Mouse (Mus musculus): ENCODE measurements around the gene Uba52. TPM values are rescaled to one million over a fixed set of nuclear protein-coding genes. Genes with fewer than 3 reads are reported as not detected.

The Uba52 gene
- total and polyA plus RNA-seq, 2 experiments from 2014 or later: 510 to 717 TPM

- H3K36me3 ChIP-seq (ENCODE audit: insufficient read depth, low read length): peaks cover 12% of the 10 kb centered on the region
- peak overlapping the region; percentile 64 for H3K4me2 ChIP-seq (ENCODE audit: low read depth, low read length)
- H3K4me1 ChIP-seq (ENCODE audit: insufficient read depth, low read length): peaks cover 12% of the 10 kb centered on the region; the same call in 1 of the 2 replicates
- peak overlapping the region; percentile 89 for H3K4me3 ChIP-seq (ENCODE audit: low read length)
- H3K9me3 ChIP-seq (ENCODE audit: low read length): no peaks in the 10 kb centered on the region
- H3K27me3 ChIP-seq (ENCODE audit: insufficient read depth, low read length): no peaks in the 10 kb centered on the region
- H3K27ac ChIP-seq: peak overlapping the region; percentile 93
- ATAC-seq (no peak), DNase-seq (ENCODE audit: low spot score) (no peak)
- no peak for TF ChIP-seq CTCF (IDR thresholded peaks at IDR 0.05; ENCODE audit: low read depth)
- under 1% methylated on average over 8 of the region's 8 CpGs for WGBS
- peak overlapping the region; percentile 98 for H3K9ac ChIP-seq (replicated peaks; ENCODE audit: low read length)
Observed at GRCm38 (mm10) chr8:70527111-70527511, 16.5 kb upstream of the Uba52 start.

GRCm38 (mm10) chr8:70522592-70523403 is 12.2 kb upstream of the Uba52 start:
- peak; percentile 88 for ATAC-seq
- Histone ChIP-seq H3K27me3 (ENCODE audit: insufficient read depth, low read length) (no peaks in the 10 kb centered on the region), H3K36me3 (ENCODE audit: insufficient read depth, low read length) (peaks cover 6% of the 10 kb centered on the region; the same call in 1 of the 2 replicates), H3K4me1 (ENCODE audit: insufficient read depth, low read length) (0 out of 2 replicates have a peak, but pooled peaks cover 9% of the 10 kb centered on the region), H3K9me3 (ENCODE audit: low read length) (no peaks in the 10 kb centered on the region), H3K4me2 (ENCODE audit: low read depth, low read length) (peak overlapping the region; percentile 92), H3K27ac (peak overlapping the region; percentile 90), H3K9ac (replicated peaks; ENCODE audit: low read length) (peak overlapping the region; percentile 65), H3K4me3 (ENCODE audit: low read length) (peak overlapping the region; percentile 89)
- peak; percentile 75 for TF ChIP-seq CTCF (IDR thresholded peaks at IDR 0.05; ENCODE audit: low read depth)
- under 1% methylated on average over 50 of the region's 51 CpGs for WGBS
- peak; percentile 99 for DNase-seq (ENCODE audit: low spot score)

DNA sequence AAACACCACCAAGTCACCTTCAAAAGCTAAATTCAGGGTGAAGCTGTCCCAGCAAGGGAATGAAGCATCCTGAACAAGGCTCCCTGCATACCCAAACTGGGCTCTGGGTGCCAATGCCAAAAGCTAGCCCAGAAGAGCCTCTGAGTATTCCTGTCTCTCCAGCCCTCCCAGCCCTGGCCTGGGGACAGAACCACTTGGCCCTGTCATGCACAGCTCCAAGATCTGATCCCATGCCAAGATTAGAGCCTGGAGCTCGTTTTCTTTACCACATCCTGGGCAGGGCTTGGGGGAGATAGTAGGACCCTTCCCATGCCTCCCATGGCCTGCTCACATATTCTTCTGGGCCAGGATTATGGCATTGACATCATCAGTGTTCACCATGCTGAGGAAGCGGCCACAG is 9.0 kb upstream of the Uba52 start:
- Histone ChIP-seq H3K27ac (no peak overlapping the region), H3K4me3 (ENCODE audit: low read length) (no peak overlapping the region), H3K36me3 (ENCODE audit: insufficient read depth, low read length) (peaks cover 10% of the 10 kb centered on the region; the same call in 1 of the 2 replicates), H3K4me2 (ENCODE audit: low read depth, low read length) (no peak overlapping the region), H3K27me3 (ENCODE audit: insufficient read depth, low read length) (no peaks in the 10 kb centered on the region), H3K9ac (replicated peaks; ENCODE audit: low read length) (no peak overlapping the region), H3K4me1 (ENCODE audit: insufficient read depth, low read length) (0 out of 2 replicates have a peak, but pooled peaks cover 9% of the 10 kb centered on the region), H3K9me3 (ENCODE audit: low read length) (no peaks in the 10 kb centered on the region)
- no peak for DNase-seq (ENCODE audit: low spot score)
- no peak for TF ChIP-seq CTCF (IDR thresholded peaks at IDR 0.05; ENCODE audit: low read depth)
- WGBS: 60% methylated on average over 2 of the region's 2 CpGs
- no peak for ATAC-seq

GRCm38 (mm10) chr8:70519043-70519442 is 8.4 kb upstream of the Uba52 start:
- WGBS: 90% methylated on average over 6 of the region's 6 CpGs

GRCm38 (mm10) chr8:70517940-70518643 is 7.5 kb upstream of the Uba52 start:
- H3K27me3 ChIP-seq (ENCODE audit: insufficient read depth, low read length): no peaks in the 10 kb centered on the region
- no peak overlapping the region for H3K4me2 ChIP-seq (ENCODE audit: low read depth, low read length)
- ATAC-seq: no peak
- H3K27ac ChIP-seq: no peak overlapping the region
- WGBS: 82% methylated on average over 10 of the region's 10 CpGs
- H3K9ac ChIP-seq (replicated peaks; ENCODE audit: low read length): no peak overlapping the region
- H3K9me3 ChIP-seq (ENCODE audit: low read length): no peaks in the 10 kb centered on the region
- no peak overlapping the region for H3K4me3 ChIP-seq (ENCODE audit: low read length)
- H3K4me1 ChIP-seq (ENCODE audit: insufficient read depth, low read length): 0 out of 2 replicates have a peak, but pooled peaks cover 5% of the 10 kb centered on the region
- H3K36me3 ChIP-seq (ENCODE audit: insufficient read depth, low read length): peaks cover 10% of the 10 kb centered on the region; the same call in 1 of the 2 replicates
- DNase-seq (ENCODE audit: low spot score): no peak
- TF ChIP-seq CTCF (IDR thresholded peaks at IDR 0.05; ENCODE audit: low read depth): no peak

More at GRCm38 (mm10) chr8:70519043-70519442, 8.4 kb upstream of the Uba52 start:
- no peak overlapping the region for H3K4me3 ChIP-seq (ENCODE audit: low read length)
- H3K4me2 ChIP-seq (ENCODE audit: low read depth, low read length): no peak overlapping the region
- H3K27ac ChIP-seq: no peak overlapping the region
- ATAC-seq (no peak), DNase-seq (ENCODE audit: low spot score) (no peak)
- TF ChIP-seq CTCF (IDR thresholded peaks at IDR 0.05; ENCODE audit: low read depth): no peak
- no peaks in the 10 kb centered on the region for H3K27me3 ChIP-seq (ENCODE audit: insufficient read depth, low read length)
- H3K4me1 ChIP-seq (ENCODE audit: insufficient read depth, low read length): 0 out of 2 replicates have a peak, but pooled peaks cover 9% of the 10 kb centered on the region
- no peak overlapping the region for H3K9ac ChIP-seq (replicated peaks; ENCODE audit: low read length)
- peaks cover 10% of the 10 kb centered on the region; the same call in 1 of the 2 replicates for H3K36me3 ChIP-seq (ENCODE audit: insufficient read depth, low read length)
- no peaks in the 10 kb centered on the region for H3K9me3 ChIP-seq (ENCODE audit: low read length)

DNA sequence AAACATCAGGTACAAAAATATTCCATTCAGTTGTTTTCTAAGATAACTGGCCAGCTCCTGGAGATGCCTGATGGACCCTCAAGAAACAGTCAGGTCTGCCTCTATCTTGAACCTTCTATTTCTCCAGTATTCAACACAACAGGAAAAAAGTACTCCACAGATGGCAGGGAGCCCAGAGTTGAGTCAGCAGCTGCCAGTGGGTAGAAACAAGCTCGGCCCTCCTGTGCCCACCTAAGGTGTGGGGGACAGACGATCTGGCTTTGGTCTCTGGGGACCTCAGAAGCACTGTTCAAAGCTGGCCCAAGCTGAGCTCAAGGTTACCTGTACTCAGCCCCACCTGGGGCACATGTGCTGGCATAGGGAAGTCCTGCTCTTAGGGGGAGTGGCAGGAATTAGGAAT is 2.8 kb upstream of the Uba52 start:
- ATAC-seq (no peak), DNase-seq (ENCODE audit: low spot score) (no peak)
- no peak overlapping the region for H3K9ac ChIP-seq (replicated peaks; ENCODE audit: low read length)
- H3K27me3 ChIP-seq (ENCODE audit: insufficient read depth, low read length): no peaks in the 10 kb centered on the region
- H3K36me3 ChIP-seq (ENCODE audit: insufficient read depth, low read length): peaks cover 13% of the 10 kb centered on the region; the same call in 1 of the 2 replicates
- no peak overlapping the region for H3K27ac ChIP-seq
- H3K4me2 ChIP-seq (ENCODE audit: low read depth, low read length): no peak overlapping the region
- H3K4me3 ChIP-seq (ENCODE audit: low read length): no peak overlapping the region
- 43% methylated on average over 2 of the region's 2 CpGs for WGBS
- TF ChIP-seq CTCF (IDR thresholded peaks at IDR 0.05; ENCODE audit: low read depth): no peak
- H3K9me3 ChIP-seq (ENCODE audit: low read length): no peaks in the 10 kb centered on the region
- H3K4me1 ChIP-seq (ENCODE audit: insufficient read depth, low read length): peaks cover 4% of the 10 kb centered on the region; the same call in 1 of the 2 replicates

All from hindbrain, postnatal 0 days (tissue).